Mouse (Mus musculus) neural tube, embryonic 13.5 days (tissue): ENCODE measurements at regions not wholly inside any gene's neighbourhood (a gene's known extent, or its start where the extent isn't known, plus 50 kb on each side); places are given as distances from the start of the nearest gene placed in this dataset.

ENCODE experiments used
- ATAC-seq: fragments of 200-750 bp; cut with Nextera tagmentation; 2 replicates; pipeline ENCODE4 v1.8.0; 2017; ENCODE audit warnings: low read depth, mild to moderate bottlenecking, moderate TSS enrichment, moderate library complexity
- H3K27ac ChIP-seq: fragments of 300-500 bp; sonication (generic); replicated peaks from 2 replicates; pipeline ENCODE4 v1.5.1; 2015; ENCODE audit warnings: moderate library complexity, mild to moderate bottlenecking, inconsistent platforms
- H3K27me3 ChIP-seq: fragments of 300-500 bp; sonication (generic); 2 replicates; pipeline ENCODE4 v1.6.1; 2015; ENCODE audit warnings: mild to moderate bottlenecking, inconsistent platforms
- H3K36me3 ChIP-seq: fragments of 300-500 bp; sonication (generic); 2 replicates; pipeline ENCODE4 v1.6.1; 2015; ENCODE audit warnings: mild to moderate bottlenecking, inconsistent platforms
- H3K4me1 ChIP-seq: fragments of 300-500 bp; sonication (generic); replicated peaks from 2 replicates; pipeline ENCODE4 v1.6.1; 2015; ENCODE audit warnings: inconsistent platforms
- H3K4me2 ChIP-seq: fragments of 300-500 bp; sonication (generic); 2 replicates; pipeline ENCODE4 v1.6.1; 2015; ENCODE audit warnings: inconsistent platforms, mild to moderate bottlenecking, moderate library complexity
- H3K4me3 ChIP-seq: fragments of 300-500 bp; sonication (generic); 2 replicates; pipeline ENCODE4 v1.5.1; 2015; ENCODE audit warnings: mild to moderate bottlenecking, inconsistent platforms
- H3K9ac ChIP-seq: fragments of 300-500 bp; sonication (generic); 2 replicates; pipeline ENCODE4 v1.6.1; 2015; ENCODE audit warnings: moderate library complexity, mild to moderate bottlenecking, inconsistent platforms
- H3K9me3 ChIP-seq: fragments of 300-500 bp; sonication (generic); 2 replicates; pipeline ENCODE4 v1.6.1; 2016; ENCODE audit warnings: inconsistent platforms
- WGBS: fragments of 180-500 bp; shearing (Covaris S2); methylation state at CpG from one replicate; pipeline ENCODE4 v1.1.7; 2015; 5-methylcytosine and 5-hydroxymethylcytosine counted together

GRCm38 (mm10) chr2:148148272-148148671 is 101.5 kb upstream of the Foxa2 start:
- H3K4me2 ChIP-seq: no peak overlapping the region
- no peak for ATAC-seq
- no peak overlapping the region for H3K27ac ChIP-seq
- H3K36me3 ChIP-seq: no peaks in the 10 kb centered on the region
- no peak overlapping the region for H3K9ac ChIP-seq
- H3K27me3 ChIP-seq: no peaks in the 10 kb centered on the region
- no peaks in the 10 kb centered on the region for H3K9me3 ChIP-seq
- H3K4me3 ChIP-seq: no peak overlapping the region
- H3K4me1 ChIP-seq: no peaks in the 10 kb centered on the region

GRCm38 (mm10) chr2:148149426-148149825 is 102.7 kb upstream of the Foxa2 start:
- Histone ChIP-seq H3K4me3 (no peak overlapping the region), H3K9me3 (no peaks in the 10 kb centered on the region), H3K4me1 (no peaks in the 10 kb centered on the region), H3K36me3 (no peaks in the 10 kb centered on the region), H3K27ac (no peak overlapping the region), H3K9ac (no peak overlapping the region), H3K4me2 (no peak overlapping the region), H3K27me3 (no peaks in the 10 kb centered on the region)
- ATAC-seq: no peak
- WGBS: 86% methylated on average over 1 of the region's 1 CpGs

- no peak overlapping the region for H3K9ac ChIP-seq
- no peak overlapping the region for H3K4me3 ChIP-seq
- H3K27me3 ChIP-seq: no peaks in the 10 kb centered on the region
- H3K4me2 ChIP-seq: no peak overlapping the region
- H3K9me3 ChIP-seq: no peaks in the 10 kb centered on the region
- no peak overlapping the region for H3K27ac ChIP-seq
- WGBS: 83% methylated on average over 6 of the region's 6 CpGs
- no peaks in the 10 kb centered on the region for H3K36me3 ChIP-seq
- ATAC-seq: no peak
- no peaks in the 10 kb centered on the region for H3K4me1 ChIP-seq
Measured at GRCm38 (mm10) chr2:148153513-148154271, 106.9 kb upstream of the Foxa2 start.

GRCm38 (mm10) chr2:148156122-148156521 is 109.4 kb upstream of the Foxa2 start:
- H3K27me3 ChIP-seq: no peaks in the 10 kb centered on the region
- no peaks in the 10 kb centered on the region for H3K9me3 ChIP-seq
- H3K4me3 ChIP-seq: no peak overlapping the region
- no peak for ATAC-seq
- H3K27ac ChIP-seq: no peak overlapping the region
- no peaks in the 10 kb centered on the region for H3K36me3 ChIP-seq
- H3K4me1 ChIP-seq: no peaks in the 10 kb centered on the region
- H3K4me2 ChIP-seq: no peak overlapping the region
- H3K9ac ChIP-seq: no peak overlapping the region
- 90% methylated on average over 2 of the region's 2 CpGs for WGBS

GRCm38 (mm10) chr2:148159028-148159600 is 112.3 kb upstream of the Foxa2 start:
- H3K27me3 ChIP-seq: no peaks in the 10 kb centered on the region
- WGBS: 69% methylated on average over 8 of the region's 8 CpGs

GRCm38 (mm10) chr2:148160997-148161396 is 114.2 kb upstream of the Foxa2 start:
- Histone ChIP-seq H3K4me2 (no peak overlapping the region), H3K4me3 (no peak overlapping the region), H3K9ac (no peak overlapping the region), H3K27ac (no peak overlapping the region), H3K9me3 (no peaks in the 10 kb centered on the region), H3K27me3 (no peaks in the 10 kb centered on the region), H3K4me1 (no peaks in the 10 kb centered on the region), H3K36me3 (no peaks in the 10 kb centered on the region)
- WGBS: 89% methylated on average over 12 of the region's 12 CpGs
- ATAC-seq: no peak

More at GRCm38 (mm10) chr2:148159028-148159600, 112.3 kb upstream of the Foxa2 start:
- H3K4me1 ChIP-seq: no peaks in the 10 kb centered on the region
- no peak overlapping the region for H3K9ac ChIP-seq
- ATAC-seq: no peak
- no peak overlapping the region for H3K4me2 ChIP-seq
- no peak overlapping the region for H3K4me3 ChIP-seq
- H3K9me3 ChIP-seq: no peaks in the 10 kb centered on the region
- H3K36me3 ChIP-seq: no peaks in the 10 kb centered on the region
- H3K27ac ChIP-seq: no peak overlapping the region

- no peak overlapping the region for H3K27ac ChIP-seq
- no peaks in the 10 kb centered on the region for H3K4me1 ChIP-seq
- H3K4me3 ChIP-seq: no peak overlapping the region
- no peaks in the 10 kb centered on the region for H3K36me3 ChIP-seq
- H3K9me3 ChIP-seq: no peaks in the 10 kb centered on the region
- H3K9ac ChIP-seq: no peak overlapping the region
- 28% methylated on average over 1 of the region's 1 CpGs for WGBS
- H3K27me3 ChIP-seq: no peaks in the 10 kb centered on the region
- ATAC-seq: no peak
- no peak overlapping the region for H3K4me2 ChIP-seq
Measured at GRCm38 (mm10) chr2:148161966-148162365, 115.2 kb upstream of the Foxa2 start.

GRCm38 (mm10) chr2:148162562-148162961 is 115.8 kb upstream of the Foxa2 start:
- no peaks in the 10 kb centered on the region for H3K4me1 ChIP-seq
- H3K9me3 ChIP-seq: no peaks in the 10 kb centered on the region
- no peak overlapping the region for H3K9ac ChIP-seq
- no peak for ATAC-seq
- 91% methylated on average over 1 of the region's 1 CpGs for WGBS
- H3K4me3 ChIP-seq: no peak overlapping the region
- no peaks in the 10 kb centered on the region for H3K36me3 ChIP-seq
- H3K27ac ChIP-seq: no peak overlapping the region
- H3K27me3 ChIP-seq: no peaks in the 10 kb centered on the region
- H3K4me2 ChIP-seq: no peak overlapping the region

GRCm38 (mm10) chr2:148171113-148171512 is 124.3 kb upstream of the Foxa2 start:
- ATAC-seq: no peak
- WGBS: 71% methylated on average over 4 of the region's 4 CpGs

GRCm38 (mm10) chr2:148171699-148172098 is 124.9 kb upstream of the Foxa2 start:
- Histone ChIP-seq H3K4me2 (no peak overlapping the region), H3K9me3 (no peaks in the 10 kb centered on the region), H3K27me3 (no peaks in the 10 kb centered on the region), H3K4me1 (no peaks in the 10 kb centered on the region), H3K36me3 (no peaks in the 10 kb centered on the region), H3K9ac (no peak overlapping the region), H3K27ac (no peak overlapping the region), H3K4me3 (no peak overlapping the region)
- ATAC-seq: no peak
- 52% methylated on average over 1 of the region's 1 CpGs for WGBS

More at GRCm38 (mm10) chr2:148171113-148171512, 124.3 kb upstream of the Foxa2 start:
- Histone ChIP-seq H3K4me1 (no peaks in the 10 kb centered on the region), H3K27me3 (no peaks in the 10 kb centered on the region), H3K9me3 (no peaks in the 10 kb centered on the region), H3K36me3 (no peaks in the 10 kb centered on the region), H3K4me3 (no peak overlapping the region), H3K4me2 (no peak overlapping the region), H3K9ac (no peak overlapping the region), H3K27ac (no peak overlapping the region)

- no peak for ATAC-seq
- Histone ChIP-seq H3K4me3 (no peak overlapping the region), H3K9ac (no peak overlapping the region), H3K4me1 (no peaks in the 10 kb centered on the region), H3K27ac (no peak overlapping the region), H3K27me3 (no peaks in the 10 kb centered on the region), H3K9me3 (no peaks in the 10 kb centered on the region), H3K4me2 (no peak overlapping the region), H3K36me3 (no peaks in the 10 kb centered on the region)
- WGBS: 78% methylated on average over 8 of the region's 8 CpGs
Measured at GRCm38 (mm10) chr2:148175251-148175927, 128.6 kb upstream of the Foxa2 start.

GRCm38 (mm10) chr2:148180245-148180644 is 133.5 kb upstream of the Foxa2 start:
- 93% methylated on average over 2 of the region's 2 CpGs for WGBS
- no peak overlapping the region for H3K27ac ChIP-seq

More at GRCm38 (mm10) chr2:148180245-148180644, 133.5 kb upstream of the Foxa2 start:
- H3K9me3 ChIP-seq: no peaks in the 10 kb centered on the region
- no peaks in the 10 kb centered on the region for H3K4me1 ChIP-seq
- H3K9ac ChIP-seq: no peak overlapping the region
- H3K36me3 ChIP-seq: no peaks in the 10 kb centered on the region
- H3K27me3 ChIP-seq: no peaks in the 10 kb centered on the region
- ATAC-seq: no peak
- H3K4me3 ChIP-seq: no peak overlapping the region
- no peak overlapping the region for H3K4me2 ChIP-seq
